Mouse (Mus musculus) midbrain, embryonic 15.5 days (tissue): ENCODE results near the gene Capn3. TPM values are rescaled to one million over a fixed set of nuclear protein-coding genes. Genes with fewer than 3 reads are reported as not detected.

ENCODE experiments used
- ATAC-seq: fragments of 200-750 bp; cut with Nextera tagmentation; replicated peaks from 2 replicates; pipeline ENCODE4 v1.8.0; 2017; ENCODE audit warnings: moderate TSS enrichment
- H3K27ac ChIP-seq: fragments of 300-500 bp; sonication (generic); 2 replicates; pipeline ENCODE4 v1.5.1; 2015; ENCODE audit warnings: mild to moderate bottlenecking, inconsistent platforms
- H3K27me3 ChIP-seq: fragments of 300-500 bp; sonication (generic); replicated peaks from 2 replicates; pipeline ENCODE4 v1.6.1; 2015; ENCODE audit warnings: inconsistent platforms
- H3K36me3 ChIP-seq: fragments of 300-500 bp; sonication (generic); replicated peaks from 2 replicates; pipeline ENCODE4 v1.6.1; 2015; ENCODE audit warnings: inconsistent platforms
- H3K4me1 ChIP-seq: fragments of 300-500 bp; sonication (generic); 2 replicates; pipeline ENCODE4 v1.6.1; 2015; ENCODE audit warnings: inconsistent platforms
- H3K4me2 ChIP-seq: fragments of 300-500 bp; sonication (generic); 2 replicates; pipeline ENCODE4 v1.6.1; 2015; ENCODE audit warnings: inconsistent platforms, mild to moderate bottlenecking, moderate library complexity
- H3K4me3 ChIP-seq: fragments of 300-500 bp; sonication (generic); 2 replicates; pipeline ENCODE4 v1.5.1; 2015; ENCODE audit warnings: mild to moderate bottlenecking, inconsistent platforms
- H3K9ac ChIP-seq: fragments of 300-500 bp; sonication (generic); 2 replicates; pipeline ENCODE4 v1.6.1; 2015; ENCODE audit warnings: mild to moderate bottlenecking, inconsistent platforms
- H3K9me3 ChIP-seq: fragments of 300-500 bp; sonication (generic); 2 replicates; pipeline ENCODE4 v1.6.1; 2016; ENCODE audit warnings: inconsistent platforms
- WGBS: fragments of 180-500 bp; shearing (Covaris S2); methylation state at CpG from one replicate; pipeline ENCODE4 v1.1.7; 2015; ENCODE audit warnings: mixed read lengths; 5-methylcytosine and 5-hydroxymethylcytosine counted together
- polyA plus RNA-seq: library from polyadenylated mRNA; unstranded; fragments of >200 nt; fragmentation: Nextera tagmentation; extraction: Ambion mirVana; gene quantifications from 2 replicates; pipeline ENCODE4 v1.2.1, GENCODE M21; 2015

The Capn3 gene
- polyA plus RNA-seq, 1 experiment from 2014 or later: 0.50 TPM

DNA sequence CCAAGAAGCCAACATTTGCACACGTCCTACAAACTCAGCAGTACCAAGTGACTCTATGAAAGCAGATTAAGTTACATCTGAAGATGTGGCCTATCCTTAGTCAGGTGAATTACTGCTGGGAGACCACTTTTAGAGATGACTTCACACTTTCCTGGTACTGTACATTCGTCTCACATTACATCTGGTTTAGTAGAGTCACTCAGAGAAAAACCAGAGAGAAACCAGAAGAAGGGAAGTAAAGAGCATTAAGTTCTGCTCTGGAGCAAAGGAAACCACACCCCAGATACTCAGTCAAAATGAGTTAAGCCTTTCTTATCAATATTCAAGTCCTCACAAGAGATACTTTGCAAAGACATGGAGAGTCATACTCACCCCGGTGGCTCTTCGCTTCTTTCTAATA, 75.4 kb downstream of the Capn3 start:
- Histone ChIP-seq H3K27ac (no peak overlapping the region), H3K4me3 (no peak overlapping the region), H3K27me3 (no peaks in the 10 kb centered on the region), H3K4me2 (no peak overlapping the region), H3K9me3 (no peaks in the 10 kb centered on the region), H3K4me1 (no peaks in the 10 kb centered on the region), H3K36me3 (peaks cover 48% of the 10 kb centered on the region), H3K9ac (no peak overlapping the region)
- WGBS: 93% methylated on average over 4 of the region's 4 CpGs
- no peak for ATAC-seq

DNA sequence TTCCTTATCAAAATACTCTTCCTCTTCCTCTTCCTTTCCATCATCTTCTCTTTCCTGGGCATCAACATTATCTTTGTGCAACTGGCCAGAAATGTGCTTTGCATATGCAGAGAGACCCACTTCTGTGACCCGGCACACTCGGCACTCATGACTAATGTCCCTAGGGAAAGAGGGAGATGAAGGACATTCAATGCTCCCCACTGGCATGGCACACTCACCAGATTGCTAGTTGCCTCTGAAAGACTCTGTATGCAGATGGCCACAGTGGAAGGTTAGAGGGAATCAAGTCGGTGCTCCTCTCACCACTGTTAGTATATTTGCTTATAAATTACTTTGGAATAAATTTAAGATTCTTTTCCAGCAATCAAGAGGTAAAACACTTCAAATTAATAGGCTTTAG, 83.5 kb downstream of the Capn3 start:
- WGBS: 51% methylated on average over 3 of the region's 3 CpGs
- H3K4me2 ChIP-seq: no peak overlapping the region
- no peak overlapping the region for H3K27ac ChIP-seq
- H3K9me3 ChIP-seq: no peaks in the 10 kb centered on the region
- H3K36me3 ChIP-seq: peaks cover 14% of the 10 kb centered on the region
- no peaks in the 10 kb centered on the region for H3K27me3 ChIP-seq
- no peak for ATAC-seq
- 0 out of 2 replicates have a peak, but pooled peaks cover 3% of the 10 kb centered on the region for H3K4me1 ChIP-seq
- H3K4me3 ChIP-seq: no peak overlapping the region
- no peak overlapping the region for H3K9ac ChIP-seq

- Histone ChIP-seq H3K4me3 (no peak overlapping the region), H3K9ac (no peak overlapping the region), H3K27me3 (no peaks in the 10 kb centered on the region), H3K36me3 (peaks cover 9% of the 10 kb centered on the region), H3K4me2 (no peak overlapping the region), H3K9me3 (no peaks in the 10 kb centered on the region), H3K4me1 (0 out of 2 replicates have a peak, but pooled peaks cover 3% of the 10 kb centered on the region), H3K27ac (no peak overlapping the region)
- peak; percentile 67; the same call in 1 of the 2 replicates for ATAC-seq
- 25% methylated on average over 1 of the region's 1 CpGs for WGBS
Measured at GRCm38 (mm10) chr2:120539778-120540208, 84.0 kb downstream of the Capn3 start.

GRCm38 (mm10) chr2:120544732-120545131, 88.9 kb downstream of the Capn3 start:
- H3K9me3 ChIP-seq: no peaks in the 10 kb centered on the region
- no peak overlapping the region for H3K27ac ChIP-seq
- 100% methylated on average over 2 of the region's 2 CpGs for WGBS
- no peaks in the 10 kb centered on the region for H3K4me1 ChIP-seq
- peaks cover 2% of the 10 kb centered on the region for H3K36me3 ChIP-seq
- H3K4me3 ChIP-seq: no peak overlapping the region
- no peak overlapping the region for H3K9ac ChIP-seq
- ATAC-seq: no peak
- no peak overlapping the region for H3K4me2 ChIP-seq
- H3K27me3 ChIP-seq: no peaks in the 10 kb centered on the region

Other genes starting within 250 kb of the Capn3 start
- gene Pla2g4e, start 210.7 kb upstream of the Capn3 start, polyA plus RNA-seq: 5.1 and 5.3 TPM in 2 replicates
- gene Pla2g4d, start 166.8 kb upstream of the Capn3 start, polyA plus RNA-seq: 0.04 and 0.13 TPM in 2 replicates
- not detected in 2 replicates for gene Pla2g4f, start 141.9 kb upstream of the Capn3 start, polyA plus RNA-seq
- 47.1 and 49.0 TPM in 2 replicates for gene Vps39, start 102.9 kb upstream of the Capn3 start, polyA plus RNA-seq
- gene Ganc, start 52.1 kb upstream of the Capn3 start, polyA plus RNA-seq: 9.2 and 9.7 TPM in 2 replicates
- 5.7 and 6.6 TPM in 2 replicates for gene Tmem87a, start 51.9 kb upstream of the Capn3 start, polyA plus RNA-seq
- gene Zfp106, start 107.8 kb downstream of the Capn3 start, polyA plus RNA-seq: 43.6 and 49.3 TPM in 2 replicates
- 15.2 TPM in 2 replicates for gene Snap23, start 111.7 kb downstream of the Capn3 start, polyA plus RNA-seq
- 27.1 and 30.2 TPM in 2 replicates for gene Haus2, start 153.4 kb downstream of the Capn3 start, polyA plus RNA-seq
- gene Lrrc57, start 153.5 kb downstream of the Capn3 start, polyA plus RNA-seq: 28.7 and 31.5 TPM in 2 replicates
- 4.1 and 5.1 TPM in 2 replicates for gene Stard9, start 173.1 kb downstream of the Capn3 start, polyA plus RNA-seq